Mouse (Mus musculus) small intestine, adult 2 months (tissue): ENCODE data around the gene Rpl28.

ENCODE experiments used
- CTCF ChIP-seq: fragments of 200-500 bp; IDR thresholded peaks from 2 replicates; pipeline ENCODE4 v1.5.1; 2012; ENCODE audit warnings: low read depth, mild to moderate bottlenecking, control low read depth, inconsistent platforms, low read length, moderate library complexity, mixed read lengths; ENCODE audit not compliant: insufficient replicate concordance, insufficient read length; ENCODE audit errors: extremely low read depth
- POLR2A ChIP-seq: fragments of 200-500 bp; IDR thresholded peaks from 2 replicates; pipeline ENCODE4 v1.6.1; 2012; ENCODE audit warnings: low read depth, mild to moderate bottlenecking, control low read depth, inconsistent platforms, low read length, moderate library complexity

GRCm38 (mm10) chr7:4816559-4816958 is 23.9 kb downstream of the Rpl28 start:
- TF ChIP-seq CTCF (no peak), POLR2A (no peak)
